Mouse (Mus musculus): ENCODE results near the gene Cyp46a1.

DNA sequence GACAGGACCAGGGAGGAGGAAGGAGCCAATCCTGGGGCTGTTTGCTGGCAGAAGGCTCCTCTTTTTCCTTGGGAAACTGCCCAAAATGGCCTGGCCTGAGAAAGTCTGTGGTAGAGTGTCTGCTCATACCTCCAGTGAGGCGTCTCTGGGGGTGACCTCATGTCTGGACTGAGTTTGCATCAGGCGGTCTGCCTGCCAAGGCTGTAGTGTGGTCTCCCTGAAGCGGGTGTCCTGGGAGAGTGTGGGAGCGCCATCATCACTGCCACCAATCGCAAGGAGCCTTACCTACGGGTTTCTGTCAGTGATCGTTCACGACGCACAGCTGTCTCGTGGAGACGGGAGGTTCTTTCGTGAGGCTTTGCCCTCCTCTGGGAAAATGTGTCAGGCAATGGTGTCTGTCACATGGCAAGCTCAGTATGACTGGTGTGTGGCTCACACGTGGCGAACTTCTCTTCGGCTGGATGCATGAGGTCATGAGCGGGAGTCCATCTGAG, 25.8 kb upstream of the Cyp46a1 start:
- TF ChIP-seq CTCF (IDR thresholded peaks at IDR 0.05 in 2 of 3, conservative IDR thresholded peaks at IDR 0.05 in 1 of 3; ENCODE audit: control insufficient read depth in 1 of 3, insufficient read depth in 1 of 3, low read depth in 2 of 3, low read length in 3 of 3, poor library complexity in 1 of 3, severe bottlenecking in 1 of 3) (no peak), POLR2AphosphoS2 (IDR thresholded peaks at IDR 0.05; ENCODE audit: low read length) (no peak), ZMIZ1 (IDR thresholded peaks at IDR 0.05; ENCODE audit: low read depth, low read length) (no peak), MAX (IDR thresholded peaks at IDR 0.05; ENCODE audit: low read length) (no peak), RAD21 (IDR thresholded peaks at IDR 0.05; ENCODE audit: low read depth, low read length) (no peak), TAL1 (IDR thresholded peaks at IDR 0.05; ENCODE audit: low read length) (no peak), CHD2 (IDR thresholded peaks at IDR 0.05; ENCODE audit: low read length) (no peak), POLR2A (IDR thresholded peaks at IDR 0.05; ENCODE audit: control insufficient read depth in 1 of 2, insufficient read depth in 1 of 2, low read depth in 1 of 2, low read length in 2 of 2, poor library complexity in 1 of 2) (no peak), EP300 (IDR thresholded peaks at IDR 0.05; ENCODE audit: low read depth in 1 of 2, low read length in 2 of 2) (no peak), CHD1 (IDR thresholded peaks at IDR 0.05; ENCODE audit: low read depth, low read length) (no peak), MAZ (IDR thresholded peaks at IDR 0.05; ENCODE audit: low read depth, low read length) (no peak), POLR2AphosphoS5 (IDR thresholded peaks at IDR 0.05; ENCODE audit: borderline replicate concordance, low read depth, low read length) (no peak), ZNF384 (IDR thresholded peaks at IDR 0.05; ENCODE audit: low read depth, low read length) (no peak), ZKSCAN1 (IDR thresholded peaks at IDR 0.05; ENCODE audit: low read depth, low read length) (no peak)

Measured in MEL (cell line).